Mouse (Mus musculus) liver, embryonic 16.5 days (tissue): Measurements from ENCODE around the gene Dhrs3. TPM values are rescaled to one million over a fixed set of nuclear protein-coding genes. Genes with fewer than 3 reads are reported as not detected.
A peak's percentile ranks its signal among the peaks of the same experiment; 100 is the strongest.

ENCODE experiments used
- ATAC-seq: fragments of 200-750 bp; cut with Nextera tagmentation; 2 replicates; pipeline ENCODE4 v1.8.0; 2017; ENCODE audit warnings: low read depth, mild to moderate bottlenecking, moderate number of reproducible peaks, moderate library complexity
- H3K27ac ChIP-seq: fragments of 300-500 bp; sonication (generic); 2 replicates; pipeline ENCODE4 v1.5.1; 2014; ENCODE audit warnings: mild to moderate bottlenecking, low read length
- H3K27me3 ChIP-seq: fragments of 300-500 bp; sonication (generic); 2 replicates; pipeline ENCODE4 v1.6.1; 2014; ENCODE audit warnings: low read depth, low read length, mixed read lengths; ENCODE audit not compliant: control insufficient read depth, insufficient read depth
- H3K36me3 ChIP-seq: fragments of 300-500 bp; sonication (generic); 2 replicates; pipeline ENCODE4 v1.6.1; 2014; ENCODE audit warnings: mild to moderate bottlenecking; ENCODE audit not compliant: control insufficient read depth, insufficient read depth
- H3K4me1 ChIP-seq: fragments of 300-500 bp; sonication (generic); 2 replicates; pipeline ENCODE4 v1.6.1; 2014; ENCODE audit warnings: low read depth, low read length, mixed read lengths; ENCODE audit not compliant: control insufficient read depth
- H3K4me2 ChIP-seq: fragments of 300-500 bp; sonication (generic); 2 replicates; pipeline ENCODE4 v1.6.1; 2014; ENCODE audit warnings: low read depth, low read length, mixed read lengths
- H3K4me3 ChIP-seq: fragments of 300-500 bp; sonication (generic); 2 replicates; pipeline ENCODE4 v1.5.1; 2014; ENCODE audit warnings: low read depth, mild to moderate bottlenecking, low read length
- H3K9ac ChIP-seq: fragments of 300-500 bp; sonication (generic); 2 replicates; pipeline ENCODE4 v1.6.1; 2014; ENCODE audit warnings: low read depth, low read length
- H3K9me3 ChIP-seq: fragments of 300-500 bp; sonication (generic); replicated peaks from 2 replicates; pipeline ENCODE4 v1.6.1; 2016; ENCODE audit warnings: low read length; ENCODE audit not compliant: control insufficient read depth
- WGBS: fragments of 180-500 bp; shearing (Covaris S2); extraction: QIAGEN DNeasy Blood & Tissue Kit; methylation state at CpG from one replicate; pipeline ENCODE4 v1.1.7; 2014; ENCODE audit not compliant: insufficient replicate concordance; 5-methylcytosine and 5-hydroxymethylcytosine counted together
- polyA plus RNA-seq: library from polyadenylated mRNA; unstranded; fragments of >200 nt; fragmentation: Nextera tagmentation; extraction: Ambion mirVana; gene quantifications from 2 replicates; pipeline ENCODE4 v1.2.1, GENCODE M21; 2015

Dhrs3 gene
- 35.3 and 39.2 TPM in 2 replicates for polyA plus RNA-seq

DNA sequence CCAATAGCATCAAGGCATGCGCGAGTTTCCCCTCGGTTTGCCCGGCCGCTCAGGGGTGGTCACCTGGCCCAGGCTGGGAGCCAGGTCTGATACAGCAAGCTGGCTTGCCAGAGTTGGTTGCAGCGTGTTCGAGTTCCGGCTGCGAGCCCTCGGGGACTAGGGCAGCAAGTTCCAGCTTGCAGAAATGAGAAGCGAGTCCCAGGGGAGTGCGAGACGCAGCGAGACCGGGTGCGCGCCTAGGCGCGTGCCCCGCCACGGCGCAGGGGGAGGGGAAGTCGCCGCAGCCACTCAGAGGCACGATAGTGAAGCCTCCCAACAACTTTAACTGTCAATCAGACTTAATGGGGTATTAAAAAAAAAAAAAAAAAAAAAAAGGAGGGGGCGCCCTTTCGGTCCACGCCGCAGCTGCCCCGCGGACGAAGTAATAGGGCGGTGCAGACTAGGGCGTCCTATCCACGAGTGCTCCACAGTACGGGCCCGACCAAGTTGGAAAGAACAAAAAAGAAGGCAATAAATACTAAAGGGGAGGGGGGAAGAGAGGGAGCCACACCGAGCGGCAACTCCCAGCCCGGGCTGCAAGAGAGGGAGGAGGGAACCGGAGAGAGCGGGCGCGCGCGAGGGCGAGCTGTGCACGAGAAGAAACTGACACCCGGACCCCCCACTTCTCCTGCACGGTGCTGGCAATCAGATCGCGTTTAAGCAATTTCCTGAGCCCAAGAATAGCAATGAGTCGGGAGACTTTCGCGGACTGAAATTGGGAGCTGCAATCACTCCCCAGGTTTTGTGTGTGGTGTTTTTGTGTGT, at the start of gene Dhrs3:
Gene Dhrs3 (plus strand): TSS at position 695 of the 804 bp plus-strand sequence.
- Histone ChIP-seq H3K9ac (peak within 1 kb of the TSS; percentile 70), H3K4me3 (peak within 1 kb of the TSS; percentile 66), H3K27me3 (peaks cover 27% of the 10 kb centered on the region), H3K36me3 (no peaks in the 10 kb centered on the region), H3K4me2 (peak within 1 kb of the TSS; percentile 73), H3K27ac (peak within 1 kb of the TSS; percentile 71), H3K4me1 (peaks cover 10% of the 10 kb centered on the region), H3K9me3 (no peaks in the 10 kb centered on the region)
- under 1% methylated on average over 55 of the region's 55 CpGs for WGBS
- ATAC-seq = peak; percentile 77

DNA sequence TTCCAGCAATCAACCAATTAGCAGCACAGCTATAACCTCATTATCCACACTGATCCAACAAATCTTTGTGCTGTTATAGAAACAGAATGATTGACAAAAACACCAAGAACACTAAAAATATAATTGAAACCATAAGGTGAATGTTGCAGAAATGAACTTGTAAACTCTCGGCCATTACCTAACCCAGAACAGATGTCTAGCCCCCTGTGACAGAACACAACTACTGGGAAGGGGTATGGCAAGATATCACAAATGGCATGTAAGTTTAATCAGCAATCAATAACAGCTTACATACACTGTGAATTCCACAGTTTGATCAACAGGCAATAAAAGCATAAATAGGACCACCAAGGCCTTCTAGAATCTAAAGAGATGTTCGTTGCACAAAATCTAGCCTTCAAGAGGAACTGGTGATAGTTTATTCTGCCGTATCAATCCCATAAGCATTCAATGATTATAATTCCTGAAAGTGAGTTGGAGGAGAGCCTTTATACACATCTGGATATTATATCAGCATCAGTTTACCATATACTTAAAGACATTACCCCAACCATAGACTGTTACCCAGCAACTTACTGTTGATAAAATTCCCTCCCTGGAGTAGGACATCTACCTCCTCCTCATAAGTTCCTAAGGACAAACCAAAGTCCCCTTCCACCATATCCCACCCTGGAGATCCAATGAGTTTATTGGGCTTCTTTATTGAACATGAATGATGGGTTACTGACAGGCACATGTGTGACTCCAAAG, 30.7 kb upstream of the Dhrs3 start:
- 55% methylated on average over 3 of the region's 3 CpGs for WGBS
- H3K36me3 ChIP-seq = no peaks in the 10 kb centered on the region
- H3K9me3 ChIP-seq = no peaks in the 10 kb centered on the region
- no peak overlapping the region for H3K27ac ChIP-seq
- H3K4me2 ChIP-seq = no peak overlapping the region
- H3K4me1 ChIP-seq = no peaks in the 10 kb centered on the region
- ATAC-seq = no peak
- no peak overlapping the region for H3K4me3 ChIP-seq
- no peak overlapping the region for H3K9ac ChIP-seq
- H3K27me3 ChIP-seq = no peaks in the 10 kb centered on the region

DNA sequence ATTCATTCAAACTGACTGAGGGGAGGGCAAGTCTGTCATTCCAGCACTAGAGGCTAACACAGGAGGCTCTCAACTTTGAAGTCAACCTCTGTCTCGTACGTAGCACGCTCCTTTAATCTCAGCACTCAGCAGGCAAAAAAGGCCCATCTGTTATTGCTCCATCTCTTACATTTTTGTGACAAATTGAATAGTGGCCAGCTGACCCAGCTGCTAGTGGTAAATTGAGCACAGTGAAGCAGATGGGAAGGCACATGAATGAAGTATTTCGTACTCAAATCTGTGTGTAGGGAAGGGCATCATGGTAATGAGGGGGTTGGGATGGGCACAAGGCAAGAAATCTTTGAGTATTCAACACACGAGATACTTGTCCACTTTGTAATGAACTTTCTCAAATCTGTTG, 24.7 kb upstream of the Dhrs3 start:
- no peaks in the 10 kb centered on the region for H3K9me3 ChIP-seq
- no peaks in the 10 kb centered on the region for H3K4me1 ChIP-seq
- no peak overlapping the region for H3K4me3 ChIP-seq
- H3K36me3 ChIP-seq = no peaks in the 10 kb centered on the region
- no peak overlapping the region for H3K27ac ChIP-seq
- H3K9ac ChIP-seq = no peak overlapping the region
- no peak for ATAC-seq
- no peaks in the 10 kb centered on the region for H3K27me3 ChIP-seq
- 49% methylated on average over 5 of the region's 5 CpGs for WGBS
- H3K4me2 ChIP-seq = no peak overlapping the region

DNA sequence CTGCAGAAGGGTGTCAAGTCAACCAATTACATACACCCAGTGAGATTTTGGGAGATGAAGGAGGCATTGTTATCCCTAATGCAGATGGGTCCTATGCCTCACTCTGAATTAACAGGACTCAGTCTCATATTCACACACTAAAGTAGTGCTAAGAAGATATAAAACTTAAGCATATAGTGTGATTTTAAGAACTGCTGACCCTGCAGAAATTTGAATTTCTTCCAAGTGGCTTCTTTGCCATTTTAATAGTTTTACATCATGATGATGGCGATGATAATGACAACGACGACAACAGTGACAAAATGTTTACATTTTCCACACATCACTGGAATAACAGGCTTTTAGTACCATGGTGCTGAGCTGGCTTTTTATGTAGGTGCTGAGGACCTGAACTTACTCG, 24.0 kb upstream of the Dhrs3 start:
- WGBS = 67% methylated on average over 4 of the region's 4 CpGs
- H3K9me3 ChIP-seq = no peaks in the 10 kb centered on the region
- H3K9ac ChIP-seq = no peak overlapping the region
- H3K27me3 ChIP-seq = no peaks in the 10 kb centered on the region
- no peaks in the 10 kb centered on the region for H3K4me1 ChIP-seq
- ATAC-seq = no peak
- no peak overlapping the region for H3K4me2 ChIP-seq
- H3K36me3 ChIP-seq = no peaks in the 10 kb centered on the region
- no peak overlapping the region for H3K4me3 ChIP-seq
- H3K27ac ChIP-seq = no peak overlapping the region

DNA sequence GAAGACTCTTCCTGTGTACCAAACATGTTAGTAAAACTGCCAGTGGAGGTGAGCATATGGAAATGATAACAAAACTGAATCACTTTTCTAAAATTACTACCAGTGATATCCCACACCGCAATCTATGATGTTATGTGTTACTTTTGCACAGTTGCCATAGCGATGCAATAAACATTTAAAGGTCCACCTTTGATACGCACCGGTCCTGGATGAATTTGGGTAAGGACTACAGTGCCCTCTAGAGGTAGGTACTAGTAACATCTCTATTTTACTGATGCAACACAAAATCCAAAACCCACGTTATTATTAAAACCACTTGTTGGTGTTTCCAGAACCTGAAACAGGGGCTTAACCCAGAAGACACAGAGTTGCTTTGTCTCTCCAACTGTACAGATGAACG, 19.7 kb upstream of the Dhrs3 start:
- H3K27me3 ChIP-seq = no peaks in the 10 kb centered on the region
- 28% methylated on average over 6 of the region's 6 CpGs for WGBS
- no peak overlapping the region for H3K27ac ChIP-seq
- H3K4me2 ChIP-seq = no peak overlapping the region
- no peaks in the 10 kb centered on the region for H3K4me1 ChIP-seq
- H3K9ac ChIP-seq = no peak overlapping the region
- no peak overlapping the region for H3K4me3 ChIP-seq
- no peaks in the 10 kb centered on the region for H3K36me3 ChIP-seq
- no peak for ATAC-seq
- no peaks in the 10 kb centered on the region for H3K9me3 ChIP-seq

DNA sequence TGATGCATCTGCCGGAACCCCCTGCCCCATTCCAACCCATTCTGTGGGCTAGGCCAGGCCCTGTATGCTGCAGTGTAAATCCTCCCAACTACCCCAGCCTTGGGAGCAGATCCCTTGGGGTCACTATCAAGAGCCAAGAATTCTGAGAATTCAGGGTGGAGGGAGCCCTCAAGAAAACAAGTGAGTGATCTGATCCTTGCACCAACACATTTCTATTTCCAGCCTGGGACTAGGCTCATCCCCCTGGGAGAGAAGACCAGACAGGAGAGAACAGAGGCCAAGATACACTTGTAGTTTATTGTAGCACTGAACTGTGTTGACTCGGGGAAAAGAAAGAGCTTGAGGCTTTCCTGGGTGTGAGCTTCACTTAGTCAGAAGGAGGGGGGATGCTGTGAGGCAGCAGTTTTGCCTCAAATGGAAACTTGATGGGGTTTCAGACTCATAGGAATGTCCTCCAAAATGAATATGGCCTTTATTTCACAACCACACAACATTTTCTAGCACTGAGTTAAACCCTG, 17.0 kb upstream of the Dhrs3 start:
- Histone ChIP-seq H3K4me2 (no peak overlapping the region), H3K9ac (no peak overlapping the region), H3K27ac (no peak overlapping the region), H3K4me3 (no peak overlapping the region), H3K9me3 (no peaks in the 10 kb centered on the region), H3K27me3 (no peaks in the 10 kb centered on the region), H3K4me1 (no peaks in the 10 kb centered on the region), H3K36me3 (no peaks in the 10 kb centered on the region)
- whole genome bisulfite sequencing = 54% methylated on average over 2 of the region's 2 CpGs
- ATAC-seq = no peak

DNA sequence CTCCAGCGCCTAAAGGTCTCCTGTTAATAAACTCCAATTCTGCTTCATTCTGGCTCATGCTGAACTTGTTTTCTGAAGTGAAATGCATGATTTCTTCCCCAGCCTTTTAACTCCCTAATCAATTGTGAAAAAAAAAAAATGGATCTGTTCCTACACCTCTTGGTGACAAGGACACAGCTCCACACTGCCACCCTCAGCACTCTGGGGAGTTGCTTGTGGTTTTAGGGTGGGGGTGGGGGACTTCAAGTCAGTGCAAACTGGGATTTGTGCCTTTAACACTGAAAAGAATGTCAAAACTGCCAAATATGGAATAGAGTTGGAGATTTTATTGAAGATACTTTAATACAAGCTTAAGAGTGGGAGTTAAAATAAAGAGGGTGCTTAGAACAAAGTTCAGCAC, 13.1 kb upstream of the Dhrs3 start:
- Histone ChIP-seq H3K27me3 (no peaks in the 10 kb centered on the region), H3K4me2 (no peak overlapping the region), H3K9me3 (no peaks in the 10 kb centered on the region), H3K36me3 (no peaks in the 10 kb centered on the region), H3K27ac (no peak overlapping the region), H3K9ac (no peak overlapping the region), H3K4me1 (no peaks in the 10 kb centered on the region), H3K4me3 (no peak overlapping the region)
- no peak for ATAC-seq
- WGBS = 46% methylated on average over 1 of the region's 1 CpGs

DNA sequence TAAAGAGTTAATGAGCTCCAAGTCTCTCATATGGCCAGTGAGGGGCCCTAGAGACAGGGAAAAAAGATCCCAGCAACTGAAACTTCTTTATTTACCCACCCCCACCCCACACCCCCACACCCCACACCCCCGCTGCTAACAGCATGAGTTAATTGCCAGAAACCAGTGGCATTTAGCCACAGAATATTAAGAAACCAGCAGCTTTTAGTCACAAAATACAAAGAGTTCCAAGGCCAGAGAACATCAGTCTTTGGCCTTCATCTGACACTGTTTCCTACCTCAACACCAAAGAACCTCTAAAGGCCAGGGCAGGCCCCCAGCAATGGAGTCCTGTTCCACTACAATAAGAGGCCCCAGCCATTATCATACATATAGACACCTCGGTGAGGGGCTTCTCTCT, 11.3 kb upstream of the Dhrs3 start:
- Histone ChIP-seq H3K27ac (no peak overlapping the region), H3K36me3 (no peaks in the 10 kb centered on the region), H3K9ac (no peak overlapping the region), H3K27me3 (no peaks in the 10 kb centered on the region), H3K4me3 (no peak overlapping the region), H3K4me2 (no peak overlapping the region), H3K4me1 (no peaks in the 10 kb centered on the region), H3K9me3 (no peaks in the 10 kb centered on the region)
- 57% methylated on average over 2 of the region's 2 CpGs for WGBS
- no peak for ATAC-seq

DNA sequence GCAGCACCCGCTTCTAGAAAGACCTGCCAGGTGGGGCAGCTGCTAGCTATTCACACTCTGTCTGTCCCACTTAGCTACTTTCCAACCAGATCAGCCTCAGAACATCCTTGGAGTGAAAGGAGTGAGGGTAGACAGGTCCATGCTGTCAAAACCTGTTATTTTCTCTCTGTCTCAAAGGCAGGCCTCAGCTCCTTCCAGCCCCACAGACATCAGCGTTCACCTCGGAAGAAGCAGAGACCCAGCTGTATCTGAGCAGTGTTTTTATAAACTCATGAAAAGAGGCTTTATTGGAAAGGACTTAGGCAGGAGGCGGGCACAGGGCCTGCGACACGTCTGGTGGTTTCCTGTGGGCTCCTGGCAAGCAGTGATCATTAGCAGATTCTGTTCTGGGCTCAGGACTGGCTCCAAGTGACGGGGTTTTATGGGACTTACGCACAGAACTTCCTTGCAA, 9.7 kb upstream of the Dhrs3 start:
- Histone ChIP-seq H3K4me3 (no peak overlapping the region), H3K4me1 (no peaks in the 10 kb centered on the region), H3K9me3 (no peaks in the 10 kb centered on the region), H3K36me3 (no peaks in the 10 kb centered on the region), H3K27ac (no peak overlapping the region), H3K4me2 (no peak overlapping the region), H3K9ac (no peak overlapping the region), H3K27me3 (no peaks in the 10 kb centered on the region)
- ATAC-seq = no peak
- 44% methylated on average over 8 of the region's 8 CpGs for WGBS
